Mouse (Mus musculus) testis, adult 2 months (tissue): ENCODE results near the gene Ints1. TPM values are rescaled to one million over a fixed set of nuclear protein-coding genes. Genes with fewer than 3 reads are reported as not detected.

Source experiments
- H3K27ac ChIP-seq: fragments of 200-500 bp; 2 replicates; pipeline ENCODE4 v1.5.1; 2012; ENCODE audit warnings: low read depth, low read length; ENCODE audit not compliant: control insufficient read depth, insufficient read depth
- H3K27me3 ChIP-seq: fragments of 200-500 bp; 2 replicates; pipeline ENCODE4 v1.6.1; 2012; ENCODE audit warnings: mild to moderate bottlenecking, low read length, moderate library complexity; ENCODE audit not compliant: control insufficient read depth, insufficient read depth
- H3K36me3 ChIP-seq: fragments of 200-500 bp; 2 replicates; pipeline ENCODE4 v1.6.1; 2012; ENCODE audit warnings: mild to moderate bottlenecking, low read length; ENCODE audit not compliant: control insufficient read depth, insufficient read depth
- H3K4me1 ChIP-seq: fragments of 200-500 bp; 2 replicates; pipeline ENCODE4 v1.6.1; 2012; ENCODE audit warnings: low read length; ENCODE audit not compliant: control insufficient read depth, insufficient read depth
- H3K4me3 ChIP-seq: fragments of 200-500 bp; 2 replicates; pipeline ENCODE4 v1.5.1; 2012; ENCODE audit warnings: low read depth, mild to moderate bottlenecking, low read length, moderate library complexity, mixed read lengths; ENCODE audit not compliant: control insufficient read depth
- CTCF ChIP-seq: fragments of 200-500 bp; IDR thresholded peaks from 2 replicates; pipeline ENCODE4 v1.5.1; 2012; ENCODE audit warnings: low read depth, mild to moderate bottlenecking, inconsistent platforms, low read length, moderate library complexity; ENCODE audit not compliant: control insufficient read depth, insufficient read depth, insufficient replicate concordance
- POLR2A ChIP-seq: fragments of 200-500 bp; IDR thresholded peaks from 2 replicates; pipeline ENCODE4 v1.6.1; 2012; ENCODE audit warnings: low read depth, mild to moderate bottlenecking, inconsistent platforms, low read length, moderate library complexity; ENCODE audit not compliant: control insufficient read depth
- polyA plus RNA-seq: library from polyadenylated mRNA; depleted of rRNA; stranded (reverse); fragments of >200 nt; gene quantifications from 2 replicates; pipeline ENCODE4 v1.2.3, GENCODE M21; 2012

Ints1 gene
- polyA plus RNA-seq, 1 experiment, result 36.4 TPM

DNA sequence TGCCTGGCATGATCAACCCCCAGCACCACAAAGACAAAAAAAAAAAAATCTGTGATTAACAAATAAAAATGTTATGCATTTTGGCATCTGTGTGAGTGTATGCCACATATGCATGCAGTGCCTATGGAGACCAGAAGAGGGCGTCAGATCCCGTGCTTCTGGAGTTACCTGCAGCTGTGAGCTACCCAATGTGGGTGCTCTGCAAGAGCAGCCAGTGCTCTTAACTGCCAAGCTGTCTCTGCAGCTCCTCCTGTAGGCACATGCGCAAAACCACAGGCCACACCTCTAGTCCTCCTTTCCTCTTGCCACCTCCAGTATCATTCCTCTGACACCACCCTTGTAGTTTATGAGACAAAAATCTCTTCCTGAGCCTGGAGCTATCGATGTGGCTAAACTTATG lies 33.9 kb upstream of the Ints1 start:
- peaks cover 5% of the 10 kb centered on the region for H3K4me1 ChIP-seq
- H3K4me3 ChIP-seq, result no peak overlapping the region
- no peaks in the 10 kb centered on the region for H3K27me3 ChIP-seq
- no peak overlapping the region for H3K27ac ChIP-seq
- H3K36me3 ChIP-seq, result no peaks in the 10 kb centered on the region
- TF ChIP-seq POLR2A (peak; percentile 49; the same call in 1 of the 2 replicates), CTCF (peak; percentile 67; the same call in 1 of the 2 replicates)

- peaks cover 8% of the 10 kb centered on the region for H3K4me1 ChIP-seq
- H3K27ac ChIP-seq, result no peak overlapping the region
- H3K27me3 ChIP-seq, result no peaks in the 10 kb centered on the region
- TF ChIP-seq CTCF (no peak), POLR2A (no peak)
- H3K4me3 ChIP-seq, result no peak overlapping the region
- H3K36me3 ChIP-seq, result no peaks in the 10 kb centered on the region
Measured at GRCm38 (mm10) chr5:139805924-139806323, 30.4 kb upstream of the Ints1 start.

DNA sequence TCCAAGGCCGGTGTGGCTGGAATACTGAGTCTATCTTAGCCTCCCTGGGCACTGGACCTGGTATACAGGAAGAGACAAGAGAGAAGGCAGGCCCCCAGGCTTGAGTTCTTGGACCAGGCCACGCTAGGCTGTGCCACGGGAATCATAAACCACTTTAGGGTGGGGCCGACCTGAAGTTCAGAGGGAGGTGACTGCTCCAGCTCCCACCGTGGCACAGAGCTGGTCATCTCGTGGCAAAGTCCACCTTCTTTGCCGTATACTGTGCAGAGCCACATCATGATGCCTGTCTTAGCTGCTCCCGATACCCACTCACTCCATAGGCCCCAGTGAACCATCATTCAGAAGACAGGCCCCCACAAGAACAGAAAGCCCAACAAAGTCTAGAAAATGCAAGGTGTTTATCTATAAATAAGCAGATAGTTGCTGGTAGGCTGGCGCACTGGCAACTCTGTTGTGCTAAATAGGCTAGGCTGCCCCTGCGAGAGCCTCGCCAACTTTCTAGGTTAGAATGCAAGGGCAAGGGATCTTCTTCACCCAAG lies 29.2 kb upstream of the Ints1 start:
- H3K36me3 ChIP-seq, result no peaks in the 10 kb centered on the region
- peaks cover 8% of the 10 kb centered on the region for H3K4me1 ChIP-seq
- no peak overlapping the region for H3K4me3 ChIP-seq
- H3K27ac ChIP-seq, result no peak overlapping the region
- TF ChIP-seq CTCF (no peak), POLR2A (no peak; the same call in 1 of the 2 replicates)
- H3K27me3 ChIP-seq, result no peaks in the 10 kb centered on the region

DNA sequence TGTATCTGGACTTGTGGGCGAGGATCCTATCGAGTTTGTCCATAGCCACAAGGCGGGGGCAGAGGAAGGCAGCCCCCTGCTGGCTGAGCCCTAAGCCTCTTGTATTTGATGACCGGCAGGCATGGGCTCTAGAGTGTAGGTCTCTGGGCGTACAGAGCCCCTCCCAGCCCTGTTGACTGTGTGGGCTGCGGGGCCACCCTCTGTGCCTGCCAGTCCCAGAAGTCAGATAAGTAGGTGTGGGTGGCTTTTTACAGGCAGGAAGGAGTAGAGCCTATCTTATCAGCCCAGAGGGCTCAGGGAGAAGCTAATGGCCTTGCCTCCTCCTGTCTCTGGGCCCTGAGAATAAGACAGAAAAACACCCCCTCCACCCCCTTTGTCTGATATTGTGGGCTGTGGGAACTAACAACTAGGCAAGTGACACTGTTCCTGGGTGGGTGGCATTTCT lies 28.7 kb upstream of the Ints1 start:
- H3K27me3 ChIP-seq, result no peaks in the 10 kb centered on the region
- no peak overlapping the region for H3K4me3 ChIP-seq
- no peak overlapping the region; the same call in 1 of the 2 replicates for H3K27ac ChIP-seq
- TF ChIP-seq POLR2A (no peak), CTCF (no peak)
- no peaks in the 10 kb centered on the region for H3K36me3 ChIP-seq
- peaks cover 8% of the 10 kb centered on the region for H3K4me1 ChIP-seq

- Histone ChIP-seq H3K4me3 (no peak overlapping the region), H3K27ac (peak overlapping the region; percentile 70), H3K36me3 (no peaks in the 10 kb centered on the region), H3K4me1 (peaks cover 8% of the 10 kb centered on the region), H3K27me3 (no peaks in the 10 kb centered on the region)
- 0 out of 2 replicates have a peak, but pooled peaks have one; percentile 32 for TF ChIP-seq POLR2A
- peak; percentile 18; the same call in 1 of the 2 replicates for TF ChIP-seq CTCF
Measured at GRCm38 (mm10) chr5:139803601-139804102, 28.2 kb upstream of the Ints1 start.

DNA sequence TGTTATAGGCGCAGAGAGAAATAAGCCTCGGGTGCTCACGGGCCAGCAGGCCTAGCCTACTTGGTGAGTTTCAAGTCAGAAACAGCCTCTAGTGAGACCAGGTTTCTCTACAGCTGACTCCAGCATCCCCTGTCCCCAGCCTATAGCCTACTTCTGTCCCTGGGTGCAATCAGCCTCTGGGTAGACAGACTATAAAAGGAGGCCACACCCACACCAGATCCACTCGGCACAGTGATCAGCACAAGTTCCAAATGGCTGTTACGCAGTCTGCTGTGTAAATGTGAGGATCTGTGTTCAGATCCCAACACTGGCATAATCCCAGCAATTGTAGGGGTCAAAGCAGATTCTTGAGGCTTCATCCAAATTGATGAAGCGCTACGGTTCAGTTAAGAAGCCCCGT lies 27.7 kb upstream of the Ints1 start:
- H3K27ac ChIP-seq, result no peak overlapping the region
- no peak for TF ChIP-seq POLR2A
- TF ChIP-seq CTCF, result no peak
- no peak overlapping the region for H3K4me3 ChIP-seq
- no peaks in the 10 kb centered on the region for H3K36me3 ChIP-seq
- H3K27me3 ChIP-seq, result no peaks in the 10 kb centered on the region
- H3K4me1 ChIP-seq, result peaks cover 5% of the 10 kb centered on the region

DNA sequence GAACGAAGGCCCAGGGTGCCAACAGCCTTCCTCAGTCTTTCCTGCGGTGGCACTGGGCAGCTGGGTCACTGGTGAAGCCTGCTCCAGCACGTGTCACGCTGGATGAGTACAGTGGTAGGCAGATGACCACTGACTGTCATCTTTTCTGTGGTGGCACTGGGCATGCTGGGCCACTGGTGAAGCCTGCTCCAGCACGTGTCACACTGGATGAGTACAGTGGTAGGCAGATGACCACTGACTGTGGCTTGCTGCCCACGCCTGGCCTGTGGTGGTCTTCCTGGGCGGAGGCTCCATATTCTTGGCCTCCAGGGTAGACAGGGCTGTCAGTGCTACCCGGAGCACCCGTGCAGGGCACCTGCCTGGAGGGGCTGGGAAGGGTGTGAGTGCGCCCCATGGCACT lies 26.4 kb upstream of the Ints1 start:
- no peak overlapping the region for H3K27ac ChIP-seq
- peak; percentile 52; the same call in 1 of the 2 replicates for TF ChIP-seq POLR2A
- TF ChIP-seq CTCF, result peak; percentile 18; the same call in 1 of the 2 replicates
- no peak overlapping the region for H3K4me3 ChIP-seq
- H3K4me1 ChIP-seq, result peaks cover 14% of the 10 kb centered on the region
- H3K27me3 ChIP-seq, result no peaks in the 10 kb centered on the region
- no peaks in the 10 kb centered on the region for H3K36me3 ChIP-seq
